Mouse (Mus musculus) kidney, postnatal 36 days (tissue): Measurements from ENCODE around the gene Per1.
A peak's percentile ranks its signal among the peaks of the same experiment; 100 is the strongest.

ENCODE experiments used
- DNase-seq, 2 experiments: peaks; one replicate each; pipeline ENCODE4 v3.0.0; 2021 to 2022; ENCODE audit warnings: mixed read lengths in 2 of 2

The Per1 gene

DNA sequence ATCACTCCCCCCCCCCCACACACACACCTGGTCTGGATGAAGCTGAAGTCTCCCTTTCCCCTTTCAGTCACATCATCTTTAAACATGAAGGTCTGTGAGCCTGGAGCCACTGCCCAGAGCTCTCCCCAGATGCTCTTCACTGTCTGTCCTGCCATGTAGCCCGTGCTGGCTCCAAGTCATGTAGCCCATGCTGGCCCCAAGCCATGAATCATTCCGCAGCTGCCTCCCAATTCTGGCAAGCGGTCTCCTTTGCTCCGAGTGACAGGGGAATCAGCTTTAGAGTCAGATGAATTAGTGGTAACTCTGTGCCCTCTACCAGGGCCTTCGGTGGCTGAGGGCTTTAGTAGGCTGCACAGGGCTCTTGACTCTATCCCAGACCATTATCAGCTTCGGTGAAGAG is 54.7 kb downstream of the Per1 start:
- no peak for DNase-seq

DNA sequence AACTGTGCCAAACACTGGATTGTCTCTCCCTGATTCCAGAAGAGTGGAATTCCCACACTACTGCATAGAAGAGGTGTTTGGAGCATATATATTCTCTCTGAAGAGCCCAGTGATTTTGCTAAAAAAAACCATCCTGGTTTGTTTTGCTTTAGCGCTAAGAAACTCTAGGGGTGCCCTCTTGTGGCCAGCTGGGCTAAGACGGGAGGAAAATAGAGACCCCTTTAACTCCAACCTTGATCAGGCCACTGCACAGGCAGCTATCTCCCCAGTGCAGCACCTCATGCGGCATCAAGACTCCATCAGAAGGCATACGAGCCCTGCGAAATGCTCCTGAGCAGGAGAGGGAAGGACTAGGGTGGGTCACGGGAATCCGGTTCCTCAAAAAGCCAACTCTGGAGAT is 55.4 kb downstream of the Per1 start:
- peak; percentile 62 to 89 for DNase-seq

DNA sequence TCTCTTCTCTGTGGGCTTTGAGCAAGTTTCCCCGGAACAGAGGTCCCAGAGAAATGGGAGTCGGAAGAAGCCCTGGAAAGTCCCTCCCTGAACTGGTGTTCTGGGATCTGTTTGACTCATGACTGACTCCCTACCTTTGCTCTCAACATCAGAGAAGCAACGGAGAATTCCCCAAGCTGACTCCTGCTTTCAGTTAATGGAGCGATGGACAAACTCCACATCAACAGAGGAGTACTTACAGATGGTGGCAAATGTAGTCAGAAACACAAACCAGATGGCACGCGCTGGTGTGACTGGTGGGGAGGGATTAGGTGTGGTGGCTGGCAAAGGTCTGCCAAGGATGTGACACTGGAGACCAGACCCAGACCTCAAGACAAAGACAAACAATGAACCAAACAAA is 56.0 kb downstream of the Per1 start:
- DNase-seq, result no peak

DNA sequence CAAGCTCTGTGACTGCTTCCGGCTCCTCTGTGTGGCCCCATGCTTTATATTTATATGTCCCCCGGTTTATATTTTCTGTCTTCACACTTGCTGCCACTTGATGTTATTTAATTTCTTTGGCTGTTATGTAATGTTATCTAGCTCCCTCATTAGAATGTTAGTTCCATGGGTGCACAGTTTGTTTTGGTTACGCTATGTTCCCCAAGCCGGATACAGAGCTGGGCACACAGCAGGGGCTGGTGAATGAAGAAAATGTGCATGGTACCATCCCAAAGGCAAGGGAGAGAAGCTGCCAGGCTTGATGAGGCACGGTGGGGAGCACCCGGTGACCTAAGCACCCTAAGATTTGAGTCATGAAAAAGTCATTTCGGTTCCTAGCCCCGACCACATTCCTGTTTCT is 58.8 kb downstream of the Per1 start:
- no peak for DNase-seq

DNA sequence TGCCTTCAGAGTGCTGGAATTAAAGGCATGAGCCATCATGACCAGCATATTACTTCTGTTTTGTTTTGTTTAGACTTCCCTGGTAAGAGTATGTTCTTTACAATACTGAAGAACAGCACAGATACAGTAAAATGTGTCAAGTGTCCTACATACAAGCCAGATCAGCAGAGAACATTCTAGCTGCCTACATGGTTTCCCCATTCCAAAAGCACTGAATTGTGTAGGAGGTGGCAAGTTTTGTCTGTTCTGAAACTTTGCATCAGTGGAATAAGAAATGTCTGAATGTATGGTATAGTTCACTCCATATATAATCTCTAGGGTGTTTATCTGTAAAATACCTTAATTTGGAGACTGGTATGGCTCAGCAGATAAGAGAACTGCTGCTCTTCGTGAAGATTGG is 60.3 kb downstream of the Per1 start:
- DNase-seq, result no peak

DNA sequence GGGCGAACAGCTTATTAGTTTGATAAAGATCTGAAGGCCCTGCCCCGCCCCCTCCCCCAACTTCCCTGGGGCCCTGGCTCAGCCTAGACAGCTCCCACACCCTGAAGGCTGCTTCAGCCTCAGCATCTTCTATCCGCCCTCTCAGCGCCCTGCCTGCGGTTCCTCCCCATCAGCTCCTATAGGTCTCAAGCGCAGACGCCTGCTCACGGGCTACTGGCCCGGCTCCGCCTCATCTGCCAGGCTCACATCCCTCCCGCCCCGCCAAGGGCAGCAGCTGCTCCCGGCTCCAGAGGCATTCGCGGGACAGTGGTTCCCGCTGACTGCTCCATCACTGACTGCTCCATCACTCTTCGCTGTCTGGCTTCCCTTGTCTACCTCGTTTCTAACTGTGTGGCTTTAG is 61.8 kb downstream of the Per1 start, which contains the start of gene Alox12b:
Alox12b (plus strand) TSS at position 190 of the 400 bp plus-strand sequence.
- DNase-seq, result no peak
